Mouse (Mus musculus): ENCODE results near the gene Spcs3.

- TF ChIP-seq CTCF (IDR thresholded peaks at IDR 0.05; ENCODE audit: low read depth), result no peak
- no peak for TF ChIP-seq EP300 (IDR thresholded peaks at IDR 0.05; ENCODE audit: low read depth)
These were observed 21.7 kb downstream of the Spcs3 start for GRCm38 (mm10) chr8:54508096-54508456.

All from liver, postnatal 0 days (tissue).